Mouse (Mus musculus) kidney, adult 2 months (tissue): ENCODE measurements at regions not wholly inside any gene's neighbourhood (a gene's known extent, or its start where the extent isn't known, plus 50 kb on each side); places are given as distances from the start of the nearest gene placed in this dataset.
"Not testable (repeated sequence)": the region's sequence is repeated elsewhere in the genome, so short reads cannot be mapped to it uniquely, and the experiment has no call there.

Experiments used
- DNase-seq: peaks from one replicate; pipeline ENCODE4 v3.0.0; 2021
- H3K27ac ChIP-seq: fragments of 200-500 bp; 2 replicates; pipeline ENCODE4 v1.5.1; 2012; ENCODE audit warnings: low read depth, low read length, control low read depth, inconsistent platforms; ENCODE audit not compliant: insufficient read depth
- H3K27me3 ChIP-seq: fragments of 200-500 bp; replicated peaks from 2 replicates; pipeline ENCODE4 v1.6.1; 2012; ENCODE audit warnings: mild to moderate bottlenecking, moderate library complexity, low read length, inconsistent platforms; ENCODE audit not compliant: control insufficient read depth, insufficient read depth
- H3K36me3 ChIP-seq: fragments of 200-500 bp; 2 replicates; pipeline ENCODE4 v1.6.1; 2012; ENCODE audit warnings: mild to moderate bottlenecking, moderate library complexity, low read length, inconsistent platforms; ENCODE audit not compliant: control insufficient read depth, insufficient read depth
- H3K4me1 ChIP-seq: fragments of 200-500 bp; 2 replicates; pipeline ENCODE4 v1.6.1; 2011; ENCODE audit warnings: low read length; ENCODE audit not compliant: control insufficient read depth, insufficient read depth
- H3K4me3 ChIP-seq: fragments of 200-500 bp; 2 replicates; pipeline ENCODE4 v1.5.1; 2011; ENCODE audit warnings: mild to moderate bottlenecking, low read depth, low read length, control low read depth; ENCODE audit not compliant: insufficient read depth
- CTCF ChIP-seq: fragments of 200-500 bp; conservative IDR thresholded peaks from 2 replicates; pipeline ENCODE4 v1.5.1; 2011; ENCODE audit warnings: low read depth, mild to moderate bottlenecking, control low read depth, low read length, moderate library complexity, mixed read lengths; ENCODE audit not compliant: insufficient read depth, insufficient read length
- POLR2A ChIP-seq: fragments of 200-500 bp; IDR thresholded peaks from one replicate; pipeline ENCODE4 v1.6.1; 2011; ENCODE audit warnings: low read depth, low read length, control low read depth
- WGBS: fragments of 180-500 bp; shearing (Covaris S2); methylation state at CpG from one replicate; pipeline ENCODE4 v1.1.7; 2018; 5-methylcytosine and 5-hydroxymethylcytosine counted together

- H3K27ac ChIP-seq = no peak overlapping the region
- H3K4me1 ChIP-seq = no peaks in the 10 kb centered on the region
- 0 out of 2 replicates have a peak, but pooled peaks have one; percentile 22 for TF ChIP-seq CTCF
- no peak for TF ChIP-seq POLR2A
- no peaks in the 10 kb centered on the region for H3K36me3 ChIP-seq
- peak; percentile 43 for DNase-seq
- H3K4me3 ChIP-seq = no peak overlapping the region
- no peaks in the 10 kb centered on the region for H3K27me3 ChIP-seq
- 88% methylated on average over 6 of the region's 6 CpGs for WGBS
Observed at GRCm38 (mm10) chr1:160843671-160844070, 50.7 kb upstream of the Rabgap1l start.

GRCm38 (mm10) chr1:160844709-160845108 is 51.7 kb upstream of the Rabgap1l start:
- not testable (repeated sequence) for H3K4me1 ChIP-seq, DNase-seq, H3K4me3 ChIP-seq, H3K27me3 ChIP-seq, H3K27ac ChIP-seq, H3K36me3 ChIP-seq
- WGBS = 95% methylated on average over 4 of the region's 4 CpGs

- 55% methylated on average over 1 of the region's 1 CpGs for WGBS
- Histone ChIP-seq H3K4me1 (peaks cover 3% of the 10 kb centered on the region; the same call in 1 of the 2 replicates), H3K27me3 (no peaks in the 10 kb centered on the region), H3K4me3 (no peak overlapping the region), H3K27ac (no peak overlapping the region), H3K36me3 (no peaks in the 10 kb centered on the region)
- TF ChIP-seq CTCF (no peak), POLR2A (no peak)
- DNase-seq = no peak
Observed at GRCm38 (mm10) chr1:160850674-160851073, 55.5 kb upstream of the Rc3h1 start.

GRCm38 (mm10) chr1:160854410-160854809 is 51.8 kb upstream of the Rc3h1 start:
- DNase-seq = peak; percentile 13
- TF ChIP-seq CTCF = 0 out of 2 replicates have a peak, but pooled peaks have one; percentile 3
- TF ChIP-seq POLR2A = no peak
- 77% methylated on average over 5 of the region's 5 CpGs for WGBS
- H3K27me3 ChIP-seq = no peaks in the 10 kb centered on the region
- H3K27ac ChIP-seq = no peak overlapping the region
- H3K4me3 ChIP-seq = no peak overlapping the region
- no peaks in the 10 kb centered on the region for H3K36me3 ChIP-seq
- peaks cover 3% of the 10 kb centered on the region; the same call in 1 of the 2 replicates for H3K4me1 ChIP-seq

DNA sequence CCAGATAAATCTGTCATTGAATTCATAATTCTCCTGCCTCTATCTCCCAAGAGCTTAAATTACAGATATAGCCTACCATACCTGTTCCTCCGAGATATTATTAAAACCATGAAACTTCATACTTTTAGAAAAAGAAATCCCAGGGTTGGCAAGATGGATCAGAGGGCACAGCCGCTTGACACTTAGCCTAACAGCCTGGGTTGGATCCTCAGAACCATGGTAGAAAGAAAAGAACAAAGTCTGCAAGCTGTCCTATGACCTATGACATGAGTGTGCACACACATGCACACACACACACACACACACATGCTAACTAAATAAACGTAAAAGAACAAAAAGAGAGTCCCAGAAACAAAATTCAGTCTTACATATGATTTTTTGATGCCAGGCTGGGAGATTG is 50.8 kb upstream of the Rc3h1 start:
- no peak for TF ChIP-seq CTCF
- no peak for TF ChIP-seq POLR2A
- 88% methylated on average over 3 of the region's 3 CpGs for WGBS
- H3K27me3 ChIP-seq = no peaks in the 10 kb centered on the region
- H3K27ac ChIP-seq = no peak overlapping the region
- no peak overlapping the region for H3K4me3 ChIP-seq
- no peaks in the 10 kb centered on the region for H3K36me3 ChIP-seq
- peaks cover 3% of the 10 kb centered on the region; the same call in 1 of the 2 replicates for H3K4me1 ChIP-seq
- DNase-seq = no peak

GRCm38 (mm10) chr1:160855926-160856620 is 50.1 kb upstream of the Rc3h1 start:
- Histone ChIP-seq H3K36me3 (no peaks in the 10 kb centered on the region), H3K4me3 (no peak overlapping the region), H3K27me3 (no peaks in the 10 kb centered on the region), H3K27ac (no peak overlapping the region), H3K4me1 (peaks cover 3% of the 10 kb centered on the region; the same call in 1 of the 2 replicates)
- 88% methylated on average over 9 of the region's 9 CpGs for WGBS
- TF ChIP-seq CTCF (no peak), POLR2A (no peak)
- DNase-seq = no peak
